Mouse (Mus musculus) bone marrow, adult 2 months (tissue): ENCODE measurements around the gene Bahcc1.

Experiments used
- CTCF ChIP-seq: fragments of 200-500 bp; IDR thresholded peaks from 2 replicates; pipeline ENCODE4 v1.5.1; 2011; ENCODE audit warnings: low read length, control low read depth; ENCODE audit not compliant: control insufficient read depth, insufficient read depth
- POLR2A ChIP-seq: fragments of 200-500 bp; IDR thresholded peaks from 2 replicates; pipeline ENCODE4 v1.6.1; 2011; ENCODE audit warnings: low read depth, mild to moderate bottlenecking, control low read depth, low read length, borderline replicate concordance; ENCODE audit not compliant: control insufficient read depth

- no peak for TF ChIP-seq CTCF
- TF ChIP-seq POLR2A, result no peak
Measured at GRCm38 (mm10) chr11:120236438-120237165, 3.9 kb downstream of the Bahcc1 start.
